Mouse (Mus musculus) hematopoietic stem cell, adult 5-6 weeks (primary cell): ENCODE measurements around the gene Adamts18. TPM values are rescaled to one million over a fixed set of nuclear protein-coding genes. Genes with fewer than 3 reads are reported as not detected.

Source experiments
- ATAC-seq, 2 experiments: fragments of 125-278 bp in 1 of 2; replicated peaks in 1 of 2; 2 replicates each; pipeline ENCODE4 v1.8.0; 2016 to 2017; ENCODE audit warnings: inconsistent platforms in 2 of 2, mild to moderate bottlenecking in 2 of 2, moderate number of reproducible peaks in 2 of 2, low read depth in 1 of 2, moderate TSS enrichment in 1 of 2; ENCODE audit not compliant: low FRiP score in 2 of 2, poor library complexity in 2 of 2, severe bottlenecking in 2 of 2, insufficient read depth in 1 of 2, low TSS enrichment in 1 of 2
- total RNA-seq: library from RNA; stranded (forward); fragments of 172-1452, 232-1000 nt; gene quantifications from 2 replicates; pipeline ENCODE4 v1.2.3, GENCODE M21; 2017

Adamts18 gene
- total RNA-seq, 1 experiment from 2014 or later, result not detected

DNA sequence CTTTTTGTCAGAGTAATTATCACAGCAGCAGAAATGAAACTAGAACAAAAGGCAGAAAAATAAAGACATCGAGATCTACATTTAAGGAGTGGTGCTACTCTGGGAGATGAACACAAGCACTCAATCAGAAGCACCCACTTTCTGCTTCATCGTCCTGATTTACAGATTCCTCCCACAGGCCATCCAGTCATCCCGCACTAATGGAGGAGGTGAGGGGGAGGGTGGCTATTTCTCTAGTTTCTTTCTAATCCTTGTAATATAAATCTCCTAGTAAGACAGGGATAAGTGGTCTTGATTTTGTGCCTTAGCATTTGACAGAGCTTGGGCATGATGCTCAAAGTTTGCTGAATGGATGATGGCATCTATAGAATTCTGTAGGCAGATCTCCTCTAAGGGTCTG lies 57.5 kb downstream of the Adamts18 start:
- no peak for ATAC-seq

- ATAC-seq, result no peak
Observed at GRCm38 (mm10) chr8:113783711-113784110, 64.8 kb downstream of the Adamts18 start.

DNA sequence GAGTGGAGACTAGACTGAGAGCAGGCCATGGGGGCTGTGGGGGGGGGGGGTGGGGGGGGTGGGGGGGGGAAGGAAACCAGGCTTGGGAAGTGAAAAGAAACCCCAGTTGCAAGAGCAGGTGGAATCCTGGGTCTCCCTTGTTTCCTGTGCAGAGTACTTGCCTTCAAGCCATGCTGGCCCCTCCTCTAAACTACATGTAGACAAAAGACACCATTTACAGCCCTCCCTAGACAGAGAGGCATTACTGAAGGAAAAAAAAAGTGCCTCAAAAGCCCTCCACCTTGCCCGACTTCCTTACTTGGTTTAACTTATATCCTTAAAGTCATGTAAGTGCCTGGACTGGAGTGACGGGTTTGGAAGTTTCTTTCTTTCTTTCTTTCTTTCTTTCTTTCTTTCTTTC lies 67.0 kb downstream of the Adamts18 start:
- no peak for ATAC-seq

DNA sequence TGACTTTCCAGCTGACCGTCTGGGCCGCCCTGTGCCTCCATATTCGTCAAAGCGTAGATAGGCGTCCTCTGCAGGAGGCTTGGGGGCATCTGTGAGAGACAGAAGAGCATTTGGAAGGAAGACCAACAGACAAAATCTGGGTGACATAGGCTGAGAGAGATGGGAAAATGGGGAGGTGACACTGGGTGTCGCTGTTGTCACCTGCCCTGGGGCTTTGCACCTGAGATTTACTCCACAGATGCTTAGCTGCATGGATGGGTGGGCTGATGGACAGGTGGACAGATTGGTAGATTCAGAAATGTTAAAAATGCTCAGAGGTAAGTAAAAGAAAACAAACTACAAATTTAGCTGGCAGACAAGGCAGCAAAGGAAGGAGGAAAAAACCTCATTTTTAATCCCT lies 73.2 kb downstream of the Adamts18 start:
- no peak for ATAC-seq

- ATAC-seq, result no peak
Observed at GRCm38 (mm10) chr8:113768861-113769410, 79.6 kb downstream of the Adamts18 start.

- ATAC-seq, result no peak
Observed at GRCm38 (mm10) chr8:113765121-113765520, 83.4 kb downstream of the Adamts18 start.

DNA sequence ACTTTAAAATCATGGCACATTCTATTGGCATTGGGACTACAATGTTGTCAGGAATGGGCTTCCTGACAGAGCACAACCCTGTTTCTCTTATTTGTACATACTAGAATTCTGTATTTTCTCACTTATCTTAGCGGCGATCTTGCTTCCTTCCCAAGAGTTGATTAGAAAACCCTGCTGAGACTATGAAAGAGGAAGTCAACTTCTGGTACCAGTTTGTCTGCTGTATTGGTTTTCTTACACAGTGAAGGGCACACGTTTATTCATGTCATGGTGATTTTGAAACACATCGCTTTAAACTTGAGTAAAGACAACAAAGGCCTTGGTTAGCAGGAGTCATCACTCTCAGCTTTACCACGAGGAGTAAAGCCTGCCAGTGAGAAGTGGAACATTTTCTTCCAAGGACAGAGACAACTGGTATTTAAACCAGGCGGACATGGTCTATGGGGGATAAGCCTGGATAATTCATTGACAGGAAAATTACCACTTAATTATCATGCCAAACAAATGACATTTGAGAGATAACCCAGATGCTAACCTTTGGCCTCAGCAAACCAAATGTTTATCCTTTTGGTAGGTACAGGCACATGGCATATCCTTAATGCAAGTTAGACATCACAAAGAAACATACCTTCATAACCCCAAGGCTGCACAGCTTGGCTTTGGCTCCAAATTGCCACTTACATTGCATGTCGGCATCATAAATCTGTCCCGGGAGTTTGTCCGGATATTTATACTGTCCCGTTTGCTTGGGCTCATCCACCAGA lies 84.8 kb downstream of the Adamts18 start:
- peak; percentile 69 to 76; a peak in 3 of 4 replicates for ATAC-seq

DNA sequence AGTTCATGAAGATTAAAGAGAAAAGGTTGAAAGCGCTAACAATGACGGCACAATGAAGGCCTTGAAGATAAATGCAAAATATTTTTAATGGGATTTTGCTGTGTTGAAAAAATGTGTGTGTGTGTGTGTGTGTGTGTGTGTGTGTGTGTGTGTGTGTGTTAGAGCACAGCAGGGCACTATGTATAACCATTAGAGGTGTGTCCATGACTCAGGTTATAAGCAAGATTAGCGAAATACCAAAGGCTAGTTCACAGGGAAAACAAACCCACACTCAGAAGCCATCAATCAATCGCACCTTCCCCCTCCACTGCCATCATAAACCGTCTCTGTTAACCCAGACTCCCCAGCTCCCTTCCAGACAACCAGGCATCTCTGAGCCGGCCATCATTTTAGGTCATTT lies 86.4 kb downstream of the Adamts18 start:
- no peak for ATAC-seq

DNA sequence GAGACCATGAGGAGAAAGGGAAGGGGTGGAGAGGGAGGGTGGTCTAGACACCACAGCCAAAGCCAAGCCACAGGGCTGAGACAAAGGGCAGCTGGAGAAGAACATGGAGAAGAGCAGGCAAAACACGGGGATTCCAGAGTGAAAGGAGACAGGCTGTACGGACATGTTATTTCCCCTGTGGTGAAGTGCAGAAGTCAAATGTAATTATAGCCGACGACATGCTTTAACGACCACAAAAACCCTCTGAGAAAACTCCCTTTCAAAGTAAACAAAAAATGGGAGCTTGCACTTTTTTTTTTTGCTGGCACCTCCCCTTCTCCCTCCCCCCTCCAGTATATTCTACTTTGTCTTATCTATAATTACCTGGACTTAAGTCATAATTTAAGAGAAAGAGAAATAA lies 92.7 kb downstream of the Adamts18 start:
- ATAC-seq, result no peak

- ATAC-seq, result no peak
Observed at GRCm38 (mm10) chr8:113753153-113753552, 95.4 kb downstream of the Adamts18 start.

GRCm38 (mm10) chr8:113752349-113752748 lies 96.2 kb downstream of the Adamts18 start:
- ATAC-seq, result no peak

DNA sequence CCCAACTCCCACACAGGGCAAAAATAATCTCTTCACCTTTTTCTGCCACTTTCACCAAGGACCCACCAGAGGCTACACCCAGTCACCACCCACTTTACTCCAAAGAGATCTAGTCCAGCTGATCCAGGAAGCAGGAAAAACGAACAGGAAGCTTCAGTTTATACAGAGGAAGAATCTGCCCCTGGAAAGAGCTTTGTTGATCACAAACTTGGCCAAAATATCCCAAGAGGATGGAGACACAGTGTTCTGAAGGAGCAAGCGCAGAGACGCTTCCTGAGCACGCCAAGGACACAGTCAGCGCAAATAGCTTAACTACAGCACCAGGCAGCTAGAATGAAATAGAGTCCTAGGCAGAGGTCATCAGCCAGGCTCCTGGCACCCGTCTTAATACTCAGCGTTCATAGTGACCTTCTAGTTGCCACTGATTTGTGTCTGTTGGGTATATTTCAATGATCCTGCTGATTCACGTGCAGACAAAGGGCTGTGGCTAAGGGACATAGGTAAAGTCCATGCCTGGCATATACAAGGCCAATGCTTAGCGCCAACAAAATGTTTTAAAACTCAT lies 113.0 kb downstream of the Adamts18 start:
- no peak for ATAC-seq

DNA sequence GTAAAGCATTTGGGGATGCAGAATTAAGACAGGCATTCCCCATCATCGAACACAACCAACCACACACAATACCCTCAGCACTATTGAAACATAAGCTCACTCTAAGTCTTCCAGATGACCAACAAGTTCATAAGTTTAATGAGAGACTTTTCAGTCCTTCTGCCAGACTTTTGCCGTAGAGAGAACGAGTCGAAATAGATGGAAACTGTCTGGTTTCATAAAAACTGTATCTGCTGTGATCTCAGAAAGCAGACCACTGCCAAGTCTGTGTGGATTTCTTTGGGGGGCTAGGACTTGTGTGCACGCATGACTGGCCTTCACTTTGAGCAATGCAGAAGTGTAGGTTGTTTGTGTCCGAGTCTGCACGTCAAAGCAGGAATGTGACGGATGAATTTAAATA lies 123.2 kb downstream of the Adamts18 start:
- ATAC-seq, result no peak

GRCm38 (mm10) chr8:113723873-113724538 lies 124.5 kb downstream of the Adamts18 start:
- no peak for ATAC-seq

DNA sequence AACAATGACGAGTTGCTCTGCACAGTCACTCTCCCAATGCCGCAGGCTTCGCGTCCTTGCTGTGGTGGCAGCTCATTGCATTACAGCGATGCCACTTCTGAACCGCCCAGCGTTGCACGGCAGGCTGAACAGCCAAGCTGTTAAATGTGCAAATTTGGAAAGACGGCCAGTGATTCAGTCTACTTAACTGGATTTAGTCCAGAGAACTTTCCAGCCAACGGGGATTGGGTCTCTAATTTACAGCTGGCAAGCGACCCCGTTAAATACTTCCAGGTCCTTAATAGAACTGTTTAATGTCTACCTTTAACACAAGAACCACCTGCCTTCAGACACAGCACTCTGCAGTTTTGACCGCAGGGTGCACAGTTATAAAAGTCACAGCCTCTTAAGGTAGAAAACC lies 127.1 kb downstream of the Adamts18 start:
- no peak for ATAC-seq

DNA sequence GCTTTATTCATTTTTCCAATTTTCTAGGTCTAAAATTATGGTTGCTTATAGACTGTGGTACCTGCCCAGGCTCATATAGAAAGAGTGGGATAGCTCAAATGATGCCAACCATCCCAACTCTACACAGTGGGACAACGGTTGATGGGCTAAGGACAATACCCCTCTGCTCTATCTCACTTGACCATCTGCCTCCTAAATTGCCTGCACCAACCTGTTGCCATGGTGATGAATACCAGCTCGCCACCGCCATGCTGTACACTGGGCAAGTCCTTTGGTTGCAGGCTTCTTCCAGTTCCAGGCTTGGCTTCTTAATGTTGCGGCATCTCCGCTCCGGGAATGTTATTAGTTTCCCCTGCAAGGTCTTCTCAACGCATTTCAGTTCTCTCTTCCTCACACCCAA lies 143.6 kb downstream of the Adamts18 start:
- no peak for ATAC-seq

- ATAC-seq, result no peak
Observed at GRCm38 (mm10) chr8:113691622-113692343, 156.8 kb downstream of the Adamts18 start.

DNA sequence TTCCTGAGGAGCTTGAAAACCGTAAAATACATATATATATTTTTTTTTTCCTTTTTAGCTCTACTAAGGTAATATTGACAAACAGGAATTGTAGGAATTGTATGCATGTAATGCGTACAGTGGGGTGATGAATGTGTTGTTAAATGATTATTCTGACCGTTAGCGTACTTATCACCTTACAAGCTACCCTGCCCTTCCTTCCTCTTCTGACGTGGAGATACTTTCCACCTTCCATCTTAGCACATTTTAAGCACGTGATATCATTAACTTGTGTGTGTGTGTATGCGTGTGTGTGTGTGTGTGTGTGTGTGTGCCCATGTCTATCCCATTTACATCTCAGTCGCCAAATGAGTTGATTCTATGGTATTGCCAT lies 160.0 kb downstream of the Adamts18 start:
- ATAC-seq, result 0 out of 4 replicates have a peak, but pooled peaks of 1 of the 2 experiments have one; percentile 34
